Mouse (Mus musculus): ENCODE measurements around the gene Tcirg1. TPM values are rescaled to one million over a fixed set of nuclear protein-coding genes. Genes with fewer than 3 reads are reported as not detected.

Tcirg1 gene
- polyA plus RNA-seq, 2 experiments, result 15.4 to 47.1 TPM

DNA sequence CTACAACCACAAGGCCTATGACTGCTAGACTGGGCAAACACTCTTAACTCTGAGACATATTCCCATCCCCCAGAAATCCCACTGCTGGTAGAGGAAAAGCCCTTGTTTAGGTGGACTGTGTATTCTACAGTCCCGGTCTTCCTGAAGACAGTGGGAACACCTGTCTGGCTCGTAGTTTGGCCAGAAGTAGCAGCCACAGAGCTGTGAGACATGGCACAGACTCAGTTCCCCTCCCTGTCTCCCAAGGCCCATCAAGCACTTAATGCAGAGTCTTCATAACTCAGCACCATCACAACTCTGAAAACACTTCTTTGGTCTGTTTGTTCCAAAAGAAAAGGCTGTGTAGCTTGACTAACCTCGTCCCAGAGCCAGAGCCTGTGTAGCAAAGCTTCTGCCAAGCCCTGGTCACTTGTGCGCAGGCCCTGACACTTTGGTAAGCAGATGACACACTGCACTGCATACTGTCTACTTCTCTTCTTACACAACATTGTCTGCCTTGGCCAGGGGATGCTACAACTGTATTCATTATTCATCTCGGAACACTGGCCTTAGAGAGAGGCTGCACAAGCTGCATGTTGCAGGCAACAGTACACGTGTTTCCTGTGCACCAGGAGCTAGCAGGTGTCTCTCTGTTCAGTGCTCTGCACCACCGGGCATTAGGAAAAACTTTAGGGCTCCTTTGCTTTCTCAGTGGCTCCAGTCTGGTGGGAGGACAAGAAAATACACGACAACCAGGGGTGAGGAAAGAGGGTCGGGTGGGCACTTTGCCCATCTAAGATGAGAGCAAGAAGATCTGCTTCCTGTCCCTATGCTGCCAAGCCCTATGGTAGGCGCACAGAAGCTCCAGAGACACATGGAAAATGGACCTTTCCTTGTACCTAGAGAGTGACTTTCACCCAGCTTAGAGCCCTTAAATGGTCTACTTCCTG lies 60.0 kb downstream of the Tcirg1 start:
- no peak overlapping the region for H3K4me3 ChIP-seq (ENCODE audit: insufficient read depth in 1 of 2, low read depth in 2 of 2, low read length in 2 of 2)
- ATAC-seq (ENCODE audit: insufficient read depth) (no peak), DNase-seq (ENCODE audit: low read depth in 3 of 3, low spot score in 3 of 3) (no peak)
- H3K27me3 ChIP-seq (ENCODE audit: control insufficient read depth, insufficient read depth, low read length), result no peaks in the 10 kb centered on the region
- no peak overlapping the region for H3K9ac ChIP-seq (replicated peaks)
- no peak overlapping the region for H3K4me2 ChIP-seq (ENCODE audit: low read depth)
- H3K27ac ChIP-seq, result no peak overlapping the region
- no peaks in the 10 kb centered on the region for H3K9me3 ChIP-seq (ENCODE audit: control insufficient read depth, low read length)
- H3K36me3 ChIP-seq (replicated peaks; ENCODE audit: control insufficient read depth, insufficient read depth, low read depth), result no peaks in the 10 kb centered on the region
- peaks cover 5 to 11% of the 10 kb centered on the region in 2 experiments for H3K4me1 ChIP-seq (replicated peaks; ENCODE audit: control insufficient read depth in 2 of 2, insufficient read depth in 2 of 2, low read length in 1 of 2)
- 62% methylated on average over 10 of the region's 10 CpGs for WGBS (ENCODE audit: insufficient replicate concordance)
- TF ChIP-seq EP300 (IDR thresholded peaks at IDR 0.05; ENCODE audit: low read depth) (no peak), CTCF (IDR thresholded peaks at IDR 0.05; ENCODE audit: low read depth) (no peak)

Other genes starting within 250 kb of the Tcirg1 start
- gene Lrp5, start 220.6 kb downstream of the Tcirg1 start, polyA plus RNA-seq (2012; rRNA removed), result 6.8 and 7.4 TPM in 2 replicates
- gene Lrp5, start 220.6 kb downstream of the Tcirg1 start, polyA plus RNA-seq (2014; fragmentation: Nextera tagmentation; extraction: Ambion mirVana), result 2.2 and 2.3 TPM in 2 replicates
- gene 1810055G02Rik, start 198.8 kb downstream of the Tcirg1 start, polyA plus RNA-seq (2012; rRNA removed), result 10.8 and 12.1 TPM in 2 replicates
- gene 1810055G02Rik, start 198.8 kb downstream of the Tcirg1 start, polyA plus RNA-seq (2014; fragmentation: Nextera tagmentation; extraction: Ambion mirVana), result 10.8 and 11.0 TPM in 2 replicates
- gene Kmt5b, start 139.7 kb downstream of the Tcirg1 start, polyA plus RNA-seq (2012; rRNA removed), result 4.1 and 6.3 TPM in 2 replicates
- gene Kmt5b, start 139.7 kb downstream of the Tcirg1 start, polyA plus RNA-seq (2014; fragmentation: Nextera tagmentation; extraction: Ambion mirVana), result 5.0 and 5.4 TPM in 2 replicates
- 13.2 and 17.0 TPM in 2 replicates for gene Chka, start 55.4 kb downstream of the Tcirg1 start, polyA plus RNA-seq (2012; rRNA removed)
- 10.3 and 13.1 TPM in 2 replicates for gene Chka, start 55.4 kb downstream of the Tcirg1 start, polyA plus RNA-seq (2014; fragmentation: Nextera tagmentation; extraction: Ambion mirVana)
- 118 and 126 TPM in 2 replicates for gene Ndufs8, start 5.6 kb upstream of the Tcirg1 start, polyA plus RNA-seq (2012; rRNA removed)
- gene Ndufs8, start 5.6 kb upstream of the Tcirg1 start, polyA plus RNA-seq (2014; fragmentation: Nextera tagmentation; extraction: Ambion mirVana), result 209 and 219 TPM in 2 replicates
- gene Aldh3b1, start 22.7 kb upstream of the Tcirg1 start, polyA plus RNA-seq (2012; rRNA removed), result 3.3 and 3.6 TPM in 2 replicates
- 4.9 and 5.3 TPM in 2 replicates for gene Aldh3b1, start 22.7 kb upstream of the Tcirg1 start, polyA plus RNA-seq (2014; fragmentation: Nextera tagmentation; extraction: Ambion mirVana)
- gene Unc93b1, start 28.1 kb upstream of the Tcirg1 start, polyA plus RNA-seq (2012; rRNA removed), result 19.8 and 22.8 TPM in 2 replicates
- gene Unc93b1, start 28.1 kb upstream of the Tcirg1 start, polyA plus RNA-seq (2014; fragmentation: Nextera tagmentation; extraction: Ambion mirVana), result 14.7 and 15.1 TPM in 2 replicates
- gene Aldh3b3, start 51.5 kb upstream of the Tcirg1 start, polyA plus RNA-seq (2012; rRNA removed), result 0.02 and 0.04 TPM in 2 replicates
- gene Aldh3b3, start 51.5 kb upstream of the Tcirg1 start, polyA plus RNA-seq (2014; fragmentation: Nextera tagmentation; extraction: Ambion mirVana), result not detected in 2 replicates
- 0.32 and 0.33 TPM in 2 replicates for gene Aldh3b2, start 65.2 kb upstream of the Tcirg1 start, polyA plus RNA-seq (2012; rRNA removed)
- 0.48 and 0.56 TPM in 2 replicates for gene Aldh3b2, start 65.2 kb upstream of the Tcirg1 start, polyA plus RNA-seq (2014; fragmentation: Nextera tagmentation; extraction: Ambion mirVana)
- 10.8 and 11.1 TPM in 2 replicates for gene Acy3, start 79.4 kb upstream of the Tcirg1 start, polyA plus RNA-seq (2012; rRNA removed)
- 9.1 and 9.5 TPM in 2 replicates for gene Acy3, start 79.4 kb upstream of the Tcirg1 start, polyA plus RNA-seq (2014; fragmentation: Nextera tagmentation; extraction: Ambion mirVana)
- 0.37 and 0.50 TPM in 2 replicates for gene Tbx10, start 85.6 kb upstream of the Tcirg1 start, polyA plus RNA-seq (2012; rRNA removed)
- 0.28 and 0.30 TPM in 2 replicates for gene Tbx10, start 85.6 kb upstream of the Tcirg1 start, polyA plus RNA-seq (2014; fragmentation: Nextera tagmentation; extraction: Ambion mirVana)
- gene Nudt8, start 93.4 kb upstream of the Tcirg1 start, polyA plus RNA-seq (2012; rRNA removed), result 2.1 and 2.9 TPM in 2 replicates
- gene Nudt8, start 93.4 kb upstream of the Tcirg1 start, polyA plus RNA-seq (2014; fragmentation: Nextera tagmentation; extraction: Ambion mirVana), result 14.2 and 15.2 TPM in 2 replicates
- gene Gm49405, start 93.5 kb upstream of the Tcirg1 start, polyA plus RNA-seq (2012; rRNA removed), result 0.65 and 0.73 TPM in 2 replicates
- 0.25 and 0.33 TPM in 2 replicates for gene Gm49405, start 93.5 kb upstream of the Tcirg1 start, polyA plus RNA-seq (2014; fragmentation: Nextera tagmentation; extraction: Ambion mirVana)
- 1.8 and 2.2 TPM in 2 replicates for gene Doc2g, start 96.2 kb upstream of the Tcirg1 start, polyA plus RNA-seq (2012; rRNA removed)
- gene Doc2g, start 96.2 kb upstream of the Tcirg1 start, polyA plus RNA-seq (2014; fragmentation: Nextera tagmentation; extraction: Ambion mirVana), result 0.25 and 0.45 TPM in 2 replicates
- gene Ndufv1, start 105.7 kb upstream of the Tcirg1 start, polyA plus RNA-seq (2012; rRNA removed), result 67.5 and 84.8 TPM in 2 replicates
- 159 and 168 TPM in 2 replicates for gene Ndufv1, start 105.7 kb upstream of the Tcirg1 start, polyA plus RNA-seq (2014; fragmentation: Nextera tagmentation; extraction: Ambion mirVana)
- gene Gstp1, start 130.9 kb upstream of the Tcirg1 start, polyA plus RNA-seq (2012; rRNA removed), result 230 and 274 TPM in 2 replicates
- 511 and 557 TPM in 2 replicates for gene Gstp1, start 130.9 kb upstream of the Tcirg1 start, polyA plus RNA-seq (2014; fragmentation: Nextera tagmentation; extraction: Ambion mirVana)
- 6.6 and 7.9 TPM in 2 replicates for gene Gstp2, start 138.9 kb upstream of the Tcirg1 start, polyA plus RNA-seq (2012; rRNA removed)
- gene Gstp2, start 138.9 kb upstream of the Tcirg1 start, polyA plus RNA-seq (2014; fragmentation: Nextera tagmentation; extraction: Ambion mirVana), result 6.9 and 7.3 TPM in 2 replicates
- 78.5 and 87.0 TPM in 2 replicates for gene Gstp3, start 152.4 kb upstream of the Tcirg1 start, polyA plus RNA-seq (2012; rRNA removed)
- 65.7 and 69.6 TPM in 2 replicates for gene Gstp3, start 152.4 kb upstream of the Tcirg1 start, polyA plus RNA-seq (2014; fragmentation: Nextera tagmentation; extraction: Ambion mirVana)
- 0.16 and 0.17 TPM in 2 replicates for gene Cabp2, start 174.4 kb upstream of the Tcirg1 start, polyA plus RNA-seq (2012; rRNA removed)
- 0.20 and 0.44 TPM in 2 replicates for gene Cabp2, start 174.4 kb upstream of the Tcirg1 start, polyA plus RNA-seq (2014; fragmentation: Nextera tagmentation; extraction: Ambion mirVana)
- 52.5 and 64.8 TPM in 2 replicates for gene Cdk2ap2, start 190.0 kb upstream of the Tcirg1 start, polyA plus RNA-seq (2012; rRNA removed)
- 99.9 and 101 TPM in 2 replicates for gene Cdk2ap2, start 190.0 kb upstream of the Tcirg1 start, polyA plus RNA-seq (2014; fragmentation: Nextera tagmentation; extraction: Ambion mirVana)
- gene Pitpnm1, start 192.9 kb upstream of the Tcirg1 start, polyA plus RNA-seq (2012; rRNA removed), result 6.1 and 7.1 TPM in 2 replicates
- gene Pitpnm1, start 192.9 kb upstream of the Tcirg1 start, polyA plus RNA-seq (2014; fragmentation: Nextera tagmentation; extraction: Ambion mirVana), result 3.4 TPM in 2 replicates
- 28.8 and 33.2 TPM in 2 replicates for gene Aip, start 218.7 kb upstream of the Tcirg1 start, polyA plus RNA-seq (2012; rRNA removed)
- gene Aip, start 218.7 kb upstream of the Tcirg1 start, polyA plus RNA-seq (2014; fragmentation: Nextera tagmentation; extraction: Ambion mirVana), result 29.4 TPM in 2 replicates
- gene Gpr152, start 232.7 kb upstream of the Tcirg1 start, polyA plus RNA-seq (2012; rRNA removed), result not detected in 2 replicates
- gene Gpr152, start 232.7 kb upstream of the Tcirg1 start, polyA plus RNA-seq (2014; fragmentation: Nextera tagmentation; extraction: Ambion mirVana), result not detected in 2 replicates
- 0.03 and 0.15 TPM in 2 replicates for gene Cabp4, start 236.9 kb upstream of the Tcirg1 start, polyA plus RNA-seq (2012; rRNA removed)
- gene Cabp4, start 236.9 kb upstream of the Tcirg1 start, polyA plus RNA-seq (2014; fragmentation: Nextera tagmentation; extraction: Ambion mirVana), result not detected in 2 replicates
- 57.5 and 59.2 TPM in 2 replicates for gene Coro1b, start 241.5 kb upstream of the Tcirg1 start, polyA plus RNA-seq (2012; rRNA removed)
- gene Coro1b, start 241.5 kb upstream of the Tcirg1 start, polyA plus RNA-seq (2014; fragmentation: Nextera tagmentation; extraction: Ambion mirVana), result 57.5 and 62.2 TPM in 2 replicates
- 12.5 and 16.3 TPM in 2 replicates for gene Ptprcap, start 246.5 kb upstream of the Tcirg1 start, polyA plus RNA-seq (2012; rRNA removed)
- 14.4 and 17.0 TPM in 2 replicates for gene Ptprcap, start 246.5 kb upstream of the Tcirg1 start, polyA plus RNA-seq (2014; fragmentation: Nextera tagmentation; extraction: Ambion mirVana)

All from liver, embryonic 14.5 days (tissue).